Mouse (Mus musculus) heart, embryonic 10.5 days (tissue): ENCODE data around the gene Cc2d1a. TPM values are rescaled to one million over a fixed set of nuclear protein-coding genes. Genes with fewer than 3 reads are reported as not detected.
A peak's percentile ranks its signal among the peaks of the same experiment; 100 is the strongest.

Experiments used
- DNase-seq: peaks from one replicate; pipeline ENCODE4 v3.0.0-alpha.2; 2017; ENCODE audit warnings: low spot score
- H3K27ac ChIP-seq: fragments of 300-500 bp; sonication (generic); 2 replicates; pipeline ENCODE4 v1.5.1; 2016; ENCODE audit warnings: mild to moderate bottlenecking
- H3K27me3 ChIP-seq: fragments of 300-500 bp; sonication (generic); 2 replicates; pipeline ENCODE4 v1.6.1; 2016; ENCODE audit warnings: mild to moderate bottlenecking; ENCODE audit not compliant: poor library complexity, insufficient read depth, severe bottlenecking
- H3K36me3 ChIP-seq: fragments of 300-500 bp; sonication (generic); 2 replicates; pipeline ENCODE4 v1.6.1; 2016; ENCODE audit warnings: mild to moderate bottlenecking, moderate library complexity
- H3K4me1 ChIP-seq: fragments of 300-500 bp; sonication (generic); 2 replicates; pipeline ENCODE4 v1.6.1; 2016; ENCODE audit warnings: mild to moderate bottlenecking
- H3K4me3 ChIP-seq: fragments of 300-500 bp; sonication (generic); 2 replicates; pipeline ENCODE4 v1.5.1; 2016; ENCODE audit warnings: mild to moderate bottlenecking, moderate library complexity
- H3K9me3 ChIP-seq: fragments of 300-500 bp; sonication (generic); 2 replicates; pipeline ENCODE4 v1.6.1; 2016; ENCODE audit warnings: mild to moderate bottlenecking, moderate library complexity
- WGBS: fragments of 180-500 bp; shearing (Covaris S2); methylation state at CpG from one replicate; pipeline ENCODE4 v1.1.7; 2016; 5-methylcytosine and 5-hydroxymethylcytosine counted together
- polyA plus RNA-seq: library from polyadenylated mRNA; unstranded; fragments of >200 nt; fragmentation: Nextera tagmentation; extraction: Ambion mirVana; gene quantifications from 2 replicates; pipeline ENCODE4 v1.2.1, GENCODE M21; 2016

The Cc2d1a gene
- polyA plus RNA-seq, 1 experiment from 2014 or later: 19.5 TPM

GRCm38 (mm10) chr8:84185117-84185516 is 37.4 kb upstream of the Cc2d1a start, which contains the start of gene Nanos3:
TSS of gene Nanos3 (minus strand) at chr8:84185217.
- peaks cover 48% of the 10 kb centered on the region for H3K4me1 ChIP-seq
- WGBS: 86% methylated on average over 7 of the region's 7 CpGs

GRCm38 (mm10) chr8:84184085-84185043 is 36.6 kb upstream of the Cc2d1a start:
- H3K4me1 ChIP-seq: peaks cover 56% of the 10 kb centered on the region

More at GRCm38 (mm10) chr8:84185117-84185516, 37.4 kb upstream of the Cc2d1a start, which contains the start of gene Nanos3:
- peaks cover 8% of the 10 kb centered on the region; the same call in 1 of the 2 replicates for H3K27me3 ChIP-seq
- no peaks in the 10 kb centered on the region for H3K9me3 ChIP-seq
- H3K4me3 ChIP-seq: peak within 1 kb of the TSS; percentile 88
- peak within 1 kb of the TSS; percentile 98 for H3K27ac ChIP-seq
- no peaks in the 10 kb centered on the region for H3K36me3 ChIP-seq
- DNase-seq: peak; percentile 63

GRCm38 (mm10) chr8:84183261-84184084 is 35.7 kb upstream of the Cc2d1a start:
- peaks cover 8% of the 10 kb centered on the region; the same call in 1 of the 2 replicates for H3K27me3 ChIP-seq
- peak overlapping the region; percentile 88 for H3K4me3 ChIP-seq
- H3K4me1 ChIP-seq: peaks cover 64% of the 10 kb centered on the region
- peak; percentile 77 for DNase-seq
- H3K9me3 ChIP-seq: no peaks in the 10 kb centered on the region
- H3K36me3 ChIP-seq: peaks cover 5% of the 10 kb centered on the region; the same call in 1 of the 2 replicates
- peak overlapping the region; percentile 98 for H3K27ac ChIP-seq
- WGBS: 3% methylated on average over 80 of the region's 87 CpGs

More at GRCm38 (mm10) chr8:84184085-84185043, 36.6 kb upstream of the Cc2d1a start:
- Histone ChIP-seq H3K36me3 (no peaks in the 10 kb centered on the region), H3K27me3 (peaks cover 8% of the 10 kb centered on the region; the same call in 1 of the 2 replicates), H3K4me3 (peak overlapping the region; percentile 88), H3K9me3 (no peaks in the 10 kb centered on the region), H3K27ac (peak overlapping the region; percentile 98)
- WGBS: 18% methylated on average over 21 of the region's 21 CpGs
- peak; percentile 66 for DNase-seq

GRCm38 (mm10) chr8:84182833-84183232 is 35.1 kb upstream of the Cc2d1a start:
- peak overlapping the region; percentile 98 for H3K27ac ChIP-seq
- peaks cover 70% of the 10 kb centered on the region for H3K4me1 ChIP-seq
- H3K9me3 ChIP-seq: no peaks in the 10 kb centered on the region
- no peak for DNase-seq
- H3K27me3 ChIP-seq: peaks cover 8% of the 10 kb centered on the region; the same call in 1 of the 2 replicates
- peaks cover 6% of the 10 kb centered on the region; the same call in 1 of the 2 replicates for H3K36me3 ChIP-seq
- peak overlapping the region; percentile 88 for H3K4me3 ChIP-seq
- 59% methylated on average over 4 of the region's 4 CpGs for WGBS

- DNase-seq: peak; percentile 87
- Histone ChIP-seq H3K4me3 (peak overlapping the region; percentile 46), H3K36me3 (peaks cover 7% of the 10 kb centered on the region; the same call in 1 of the 2 replicates), H3K27ac (peak overlapping the region; percentile 90), H3K9me3 (no peaks in the 10 kb centered on the region), H3K27me3 (peaks cover 8% of the 10 kb centered on the region; the same call in 1 of the 2 replicates), H3K4me1 (peaks cover 71% of the 10 kb centered on the region)
- 2% methylated on average over 16 of the region's 16 CpGs for WGBS
Observed at GRCm38 (mm10) chr8:84180530-84181190, 32.9 kb upstream of the Cc2d1a start.

GRCm38 (mm10) chr8:84179946-84180345 is 32.2 kb upstream of the Cc2d1a start:
- peak; percentile 72 for DNase-seq
- H3K36me3 ChIP-seq: peaks cover 13% of the 10 kb centered on the region
- H3K4me1 ChIP-seq: peaks cover 71% of the 10 kb centered on the region
- peaks cover 5% of the 10 kb centered on the region; the same call in 1 of the 2 replicates for H3K27me3 ChIP-seq
- H3K4me3 ChIP-seq: peak overlapping the region; percentile 46
- no peaks in the 10 kb centered on the region for H3K9me3 ChIP-seq
- peak overlapping the region; percentile 90 for H3K27ac ChIP-seq
- WGBS: 14% methylated on average over 4 of the region's 4 CpGs

- Histone ChIP-seq H3K27me3 (no peaks in the 10 kb centered on the region), H3K36me3 (peaks cover 26% of the 10 kb centered on the region), H3K4me3 (no peak overlapping the region), H3K9me3 (no peaks in the 10 kb centered on the region), H3K4me1 (peaks cover 61% of the 10 kb centered on the region), H3K27ac (peak overlapping the region; percentile 30; the same call in 1 of the 2 replicates)
- DNase-seq: no peak
- WGBS: 83% methylated on average over 8 of the region's 8 CpGs
Observed at GRCm38 (mm10) chr8:84178592-84178991, 30.9 kb upstream of the Cc2d1a start.

GRCm38 (mm10) chr8:84177405-84177804 is 29.7 kb upstream of the Cc2d1a start:
- H3K9me3 ChIP-seq: no peaks in the 10 kb centered on the region
- H3K36me3 ChIP-seq: peaks cover 38% of the 10 kb centered on the region
- no peak overlapping the region for H3K4me3 ChIP-seq
- no peak overlapping the region for H3K27ac ChIP-seq
- WGBS: 83% methylated on average over 3 of the region's 3 CpGs
- H3K4me1 ChIP-seq: peaks cover 51% of the 10 kb centered on the region
- DNase-seq: no peak
- H3K27me3 ChIP-seq: no peaks in the 10 kb centered on the region

- Histone ChIP-seq H3K4me3 (no peak overlapping the region; the same call in 1 of the 2 replicates), H3K4me1 (peaks cover 46% of the 10 kb centered on the region), H3K36me3 (peaks cover 46% of the 10 kb centered on the region), H3K27me3 (no peaks in the 10 kb centered on the region; the same call in 1 of the 2 replicates), H3K27ac (0 out of 2 replicates have a peak overlapping the region, but pooled peaks have one; percentile 10), H3K9me3 (no peaks in the 10 kb centered on the region)
- WGBS: 25% methylated on average over 3 of the region's 3 CpGs
- DNase-seq: no peak
Observed at GRCm38 (mm10) chr8:84176560-84176959, 28.8 kb upstream of the Cc2d1a start.

- H3K4me3 ChIP-seq: no peak overlapping the region
- DNase-seq: no peak
- WGBS: 79% methylated on average over 6 of the region's 6 CpGs
- H3K27me3 ChIP-seq: no peaks in the 10 kb centered on the region; the same call in 1 of the 2 replicates
- peaks cover 57% of the 10 kb centered on the region for H3K36me3 ChIP-seq
- peaks cover 21% of the 10 kb centered on the region for H3K4me1 ChIP-seq
- H3K9me3 ChIP-seq: no peaks in the 10 kb centered on the region
- no peak overlapping the region for H3K27ac ChIP-seq
Observed at GRCm38 (mm10) chr8:84173861-84174260, 26.1 kb upstream of the Cc2d1a start.

- DNase-seq: no peak
- H3K9me3 ChIP-seq: no peaks in the 10 kb centered on the region
- H3K27me3 ChIP-seq: no peaks in the 10 kb centered on the region; the same call in 1 of the 2 replicates
- WGBS: 89% methylated on average over 5 of the region's 5 CpGs
- H3K36me3 ChIP-seq: peaks cover 47% of the 10 kb centered on the region
- peaks cover 28% of the 10 kb centered on the region for H3K4me1 ChIP-seq
- no peak overlapping the region for H3K4me3 ChIP-seq
- no peak overlapping the region for H3K27ac ChIP-seq
Observed at GRCm38 (mm10) chr8:84170096-84170495, 22.4 kb upstream of the Cc2d1a start.

- Histone ChIP-seq H3K36me3 (peaks cover 23% of the 10 kb centered on the region), H3K27me3 (no peaks in the 10 kb centered on the region; the same call in 1 of the 2 replicates), H3K9me3 (no peaks in the 10 kb centered on the region), H3K27ac (peak overlapping the region; percentile 13; the same call in 1 of the 2 replicates), H3K4me3 (no peak overlapping the region), H3K4me1 (peaks cover 28% of the 10 kb centered on the region)
- 66% methylated on average over 2 of the region's 2 CpGs for WGBS
- peak; percentile 73 for DNase-seq
Observed at GRCm38 (mm10) chr8:84167696-84168095, 20.0 kb upstream of the Cc2d1a start.
